Mouse (Mus musculus) ovary, adult 18-20 months (tissue): ENCODE measurements at regions not wholly inside any gene's neighbourhood (a gene's known extent, or its start where the extent isn't known, plus 50 kb on each side); places are given as distances from the start of the nearest gene placed in this dataset.

Source experiments
- DNase-seq: peaks from one replicate; pipeline ENCODE4 v3.0.0; 2022; ENCODE audit warnings: low spot score, mixed read lengths

GRCm38 (mm10) chr10:111558675-111559340 is 52.7 kb downstream of the Phlda1 start:
- no peak for DNase-seq

- no peak for DNase-seq
These were observed 53.5 kb downstream of the Phlda1 start for GRCm38 (mm10) chr10:111559341-111560246.

GRCm38 (mm10) chr10:111562628-111563027 is 56.5 kb downstream of the Phlda1 start:
- DNase-seq, result no peak

- DNase-seq, result no peak
These were observed 60.8 kb downstream of the Phlda1 start for GRCm38 (mm10) chr10:111566873-111567381.

GRCm38 (mm10) chr10:111570501-111571258 is 64.6 kb downstream of the Phlda1 start:
- no peak for DNase-seq

DNA sequence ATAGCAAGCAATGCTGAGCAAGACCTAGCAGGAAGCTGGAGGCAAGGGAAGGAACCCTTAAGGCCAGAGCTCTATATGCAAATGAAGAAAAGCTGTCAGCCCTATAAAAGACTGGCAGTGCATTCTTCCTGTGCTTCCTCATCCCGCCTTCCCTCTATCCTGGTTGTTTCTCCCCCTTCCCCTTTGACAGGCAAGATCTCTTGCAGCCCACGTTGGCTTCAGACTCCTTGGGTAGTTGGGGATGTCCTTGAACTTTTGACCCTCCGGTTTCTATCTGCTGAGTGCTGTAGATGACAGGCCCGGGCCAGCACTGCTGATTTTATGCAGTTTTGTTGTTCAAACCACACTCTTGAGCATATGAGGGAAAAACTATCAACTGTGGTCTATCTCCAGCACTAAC is 68.1 kb downstream of the Phlda1 start:
- no peak for DNase-seq

DNA sequence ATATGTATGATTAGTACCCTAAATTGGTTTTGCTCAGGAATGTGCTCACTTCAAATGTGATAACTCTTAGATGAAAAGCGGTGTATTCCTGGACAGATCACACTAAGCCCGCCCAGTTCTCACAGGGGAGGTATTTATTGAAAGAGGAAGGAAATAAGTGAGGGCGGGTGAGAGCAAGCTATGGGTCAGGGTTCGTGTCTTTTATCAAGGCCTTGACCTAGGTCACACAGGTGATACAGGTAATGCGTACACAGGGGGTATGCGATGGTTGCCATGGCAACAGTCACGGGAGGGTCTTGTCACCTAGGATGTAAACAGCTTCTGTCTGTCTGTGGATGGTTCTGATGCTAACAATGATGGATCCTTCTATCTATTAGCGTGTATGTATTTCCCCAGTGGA is 68.7 kb downstream of the Phlda1 start:
- DNase-seq, result no peak

DNA sequence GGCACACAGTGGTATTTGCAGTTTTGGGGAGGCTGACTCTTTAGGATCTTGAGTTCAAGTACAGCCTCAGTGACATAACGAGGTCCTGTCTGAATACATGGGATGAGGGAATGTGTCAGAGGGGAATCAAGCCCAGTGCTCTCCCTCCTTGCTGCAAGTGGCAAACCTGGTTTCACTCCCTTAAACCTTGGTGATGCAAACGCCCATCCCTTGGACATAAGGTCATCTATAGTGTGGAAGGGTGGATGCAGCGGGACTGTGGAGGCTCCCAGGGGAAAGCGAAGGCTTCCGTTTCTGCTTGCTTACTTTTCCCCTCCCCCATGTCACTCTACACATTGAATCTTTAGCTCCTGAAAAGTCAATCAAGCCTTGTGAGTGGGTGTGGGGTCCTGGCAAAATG is 69.2 kb downstream of the Phlda1 start:
- no peak for DNase-seq

DNA sequence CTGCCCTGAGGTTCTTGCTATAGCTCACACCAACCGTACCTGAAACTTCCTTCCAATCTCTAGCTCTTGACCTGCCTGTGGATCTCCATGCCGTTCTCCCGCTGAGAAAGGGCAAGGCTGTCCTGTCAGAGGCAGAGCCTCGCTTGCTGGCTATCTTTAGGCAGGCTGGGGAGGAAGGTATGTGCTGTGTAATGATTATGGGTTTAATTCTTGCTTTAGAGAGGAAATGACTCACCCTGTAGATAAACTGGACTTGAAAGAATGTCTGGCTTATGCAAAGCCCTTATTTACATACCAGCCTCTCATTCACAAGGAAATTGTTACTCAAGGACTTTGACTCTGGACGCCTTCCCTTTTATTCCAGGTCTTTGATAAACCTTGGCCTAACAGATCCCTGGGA is 69.8 kb downstream of the Phlda1 start:
- DNase-seq, result no peak

GRCm38 (mm10) chr10:111576395-111577069 is 70.4 kb downstream of the Phlda1 start:
- no peak for DNase-seq

- DNase-seq, result no peak
These were observed 72.5 kb downstream of the Phlda1 start for GRCm38 (mm10) chr10:111578536-111578935.

GRCm38 (mm10) chr10:111579481-111579880 is 73.4 kb downstream of the Phlda1 start:
- no peak for DNase-seq

DNA sequence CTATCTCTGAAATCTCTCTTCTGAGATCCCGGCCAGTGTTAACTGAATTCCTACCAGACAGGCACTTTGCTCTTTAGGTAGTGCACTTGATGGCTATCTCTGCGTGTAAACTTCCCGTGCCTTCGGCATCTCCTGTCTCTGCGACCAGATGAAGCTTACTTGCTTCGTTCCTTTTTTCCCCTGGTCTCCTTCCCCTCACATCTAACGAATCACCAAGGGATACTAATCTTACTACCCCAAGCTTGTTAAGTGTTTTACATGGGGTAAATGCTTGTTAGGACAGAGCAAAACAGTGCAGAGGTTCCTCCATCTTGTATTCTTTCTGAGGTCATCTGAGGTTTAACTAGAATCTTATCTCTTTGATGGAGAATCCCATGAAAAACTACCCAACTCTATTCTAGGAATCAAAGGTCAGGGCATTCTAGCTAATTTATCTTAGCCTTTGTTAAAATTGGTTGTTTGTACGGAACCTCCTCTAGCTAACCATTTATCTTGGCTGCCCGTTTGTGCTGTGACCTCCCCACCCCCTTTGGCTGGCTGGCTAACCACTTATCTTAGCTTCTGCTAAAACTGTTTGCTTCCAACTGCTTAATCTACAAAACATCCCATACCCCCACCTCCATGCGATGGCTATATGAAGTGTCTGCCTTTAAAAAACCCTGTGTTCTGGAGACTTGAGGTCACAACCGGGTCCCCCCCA is 74.5 kb downstream of the Phlda1 start:
- peak; percentile 75 for DNase-seq

GRCm38 (mm10) chr10:111581847-111582246 is 75.8 kb downstream of the Phlda1 start:
- DNase-seq, result no peak

DNA sequence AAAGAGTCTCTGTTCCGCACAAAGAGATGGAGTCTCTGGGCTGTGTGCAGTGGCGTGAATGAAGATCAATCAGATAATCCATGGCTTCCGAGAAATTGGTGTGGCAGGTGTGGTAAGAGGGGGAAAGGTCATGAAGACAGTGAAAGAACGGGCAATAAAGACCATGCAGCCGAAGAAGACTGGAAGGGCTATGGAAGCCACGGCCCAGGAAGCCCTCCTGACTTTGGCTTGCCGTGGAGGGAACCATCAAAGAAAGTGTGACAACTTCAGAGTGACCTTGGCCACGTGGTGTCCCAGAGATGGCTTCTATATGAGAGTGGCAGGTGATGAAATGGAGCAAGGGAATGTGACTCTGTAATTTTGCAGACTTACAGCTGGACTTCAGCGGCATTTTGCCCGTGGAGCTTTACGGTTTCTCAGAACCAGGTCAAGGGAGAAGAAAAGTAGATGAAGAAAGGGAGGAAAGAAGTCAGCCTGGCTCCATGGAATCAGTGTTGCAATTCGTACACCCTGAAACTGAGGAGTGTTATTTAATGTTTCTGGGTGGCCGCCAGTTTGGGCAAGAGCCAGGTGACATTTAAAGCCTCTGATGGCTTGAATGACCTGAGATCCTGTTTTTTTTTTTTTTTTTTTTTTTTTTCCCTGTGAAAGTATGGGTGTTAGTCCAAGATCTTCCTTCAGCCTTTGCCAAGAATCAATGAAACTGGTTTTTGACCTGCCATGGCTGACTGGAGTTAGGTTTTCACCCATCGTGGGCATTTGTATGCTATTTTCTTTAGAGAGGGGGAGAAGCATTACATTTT is 76.4 kb downstream of the Phlda1 start:
- no peak for DNase-seq

DNA sequence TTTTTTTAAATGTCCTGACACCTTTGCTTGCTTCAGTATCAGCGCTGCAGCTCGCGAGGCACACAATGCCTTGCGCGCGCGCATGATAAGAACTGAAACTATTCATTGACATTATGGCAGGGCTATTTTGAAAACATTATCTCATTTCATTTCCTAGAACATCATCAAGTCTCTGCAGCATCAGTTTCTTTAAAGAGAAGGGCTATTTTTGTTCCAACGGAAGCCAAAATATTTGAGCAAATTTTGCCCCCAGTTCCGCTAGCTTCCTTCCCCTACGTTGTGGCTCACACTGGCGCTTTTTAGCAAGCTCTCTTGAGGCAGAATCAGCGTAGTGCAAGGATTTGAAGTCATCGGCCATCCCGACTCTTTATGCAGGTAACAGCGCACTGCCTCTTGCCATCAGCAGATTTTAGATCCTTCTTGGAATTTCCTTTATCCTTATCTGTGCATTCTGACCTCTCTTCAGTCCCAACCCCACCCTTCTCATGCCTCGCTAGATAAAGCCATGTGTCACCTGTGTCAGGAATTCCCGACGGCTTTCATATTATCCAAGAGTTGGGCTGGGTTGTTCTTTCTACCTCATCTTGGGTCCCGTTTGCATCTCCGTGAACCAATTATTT is 77.1 kb downstream of the Phlda1 start:
- DNase-seq, result no peak

DNA sequence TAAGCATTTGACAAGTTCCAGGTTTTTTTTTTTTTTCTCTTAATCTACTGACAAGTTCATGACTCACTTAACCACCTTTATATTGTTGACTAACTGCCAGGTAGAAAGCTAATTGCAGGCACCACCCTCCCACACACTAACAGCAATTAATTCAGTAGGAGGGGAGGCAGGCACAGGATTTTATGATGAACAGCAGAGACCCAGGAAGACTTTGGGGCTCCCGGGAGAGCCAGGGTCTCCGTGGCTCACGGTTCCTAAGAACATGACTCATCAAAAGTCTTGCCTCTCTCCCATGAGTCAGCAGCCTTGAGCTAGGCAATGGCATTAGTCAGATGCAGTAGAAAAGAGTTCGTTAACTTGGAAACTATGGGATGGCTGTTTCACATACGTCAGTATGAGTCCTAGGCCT is 77.7 kb downstream of the Phlda1 start:
- no peak for DNase-seq

DNA sequence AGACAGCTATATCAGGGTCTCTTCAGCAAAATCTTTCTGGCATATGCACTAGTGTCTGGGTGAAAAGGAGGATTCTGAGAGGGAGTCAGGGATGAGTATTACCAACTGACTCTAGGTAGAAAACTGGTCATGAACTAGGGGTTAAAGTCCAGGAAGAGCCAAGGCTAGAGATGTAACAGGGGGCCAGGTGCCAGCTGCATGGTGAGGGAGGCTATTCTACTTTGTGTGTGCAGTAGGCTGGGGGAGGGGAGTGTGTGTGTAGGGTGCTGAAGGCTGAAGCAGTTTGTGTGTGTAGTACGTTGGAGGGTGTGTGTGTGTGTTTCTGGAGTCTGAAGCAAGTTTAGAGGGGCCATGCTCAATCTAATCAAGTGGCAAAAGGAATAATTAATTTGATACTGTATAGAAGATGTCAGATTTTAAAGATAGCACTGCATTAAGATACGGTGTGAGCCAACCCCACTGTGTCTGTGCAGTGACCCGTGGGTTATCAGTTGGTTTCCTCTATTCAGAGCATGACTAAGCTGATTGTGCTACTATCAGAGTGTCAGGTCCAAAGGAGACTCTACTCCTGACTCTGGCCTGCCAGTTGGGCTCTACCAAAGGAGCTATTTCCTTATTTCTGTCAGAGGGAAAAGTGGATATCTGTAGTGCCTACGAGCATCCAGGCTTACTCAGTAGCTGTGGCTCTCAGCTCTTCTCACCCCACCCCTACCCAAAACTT is 82.0 kb downstream of the Phlda1 start:
- DNase-seq, result no peak

DNA sequence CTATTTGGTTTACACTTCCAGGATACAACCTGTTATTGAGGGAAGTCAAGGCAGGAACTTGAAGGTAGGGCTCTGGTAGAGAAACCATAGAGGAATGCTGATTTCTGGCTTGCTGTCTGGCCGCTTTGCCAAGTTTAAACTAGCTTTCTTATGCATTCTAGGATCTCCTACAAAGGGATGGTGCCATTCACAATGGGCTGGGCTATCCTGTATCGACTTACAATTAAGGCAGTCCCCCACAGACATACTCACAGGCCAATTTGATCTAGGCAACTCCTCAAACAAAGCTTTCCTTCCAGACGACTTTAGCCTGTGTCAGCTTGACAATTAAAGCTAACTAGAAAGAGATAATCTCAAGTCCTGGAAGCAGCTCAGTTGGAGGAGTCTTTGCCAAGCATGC is 83.1 kb downstream of the Phlda1 start:
- no peak for DNase-seq
